Mouse (Mus musculus) heart, postnatal 4 days (tissue): ENCODE measurements around the gene Plcl1. TPM values are rescaled to one million over a fixed set of nuclear protein-coding genes. Genes with fewer than 3 reads are reported as not detected.

Source experiments
- DNase-seq: peaks from one replicate; pipeline ENCODE4 v3.0.0; 2021
- total RNA-seq, 2 experiments: library from RNA; stranded (reverse); gene quantifications; 2 replicates each; pipeline ENCODE4 v1.2.3; 2021

Plcl1 gene
- total RNA-seq, 2 experiments from 2014 or later, result 4.4 TPM

DNA sequence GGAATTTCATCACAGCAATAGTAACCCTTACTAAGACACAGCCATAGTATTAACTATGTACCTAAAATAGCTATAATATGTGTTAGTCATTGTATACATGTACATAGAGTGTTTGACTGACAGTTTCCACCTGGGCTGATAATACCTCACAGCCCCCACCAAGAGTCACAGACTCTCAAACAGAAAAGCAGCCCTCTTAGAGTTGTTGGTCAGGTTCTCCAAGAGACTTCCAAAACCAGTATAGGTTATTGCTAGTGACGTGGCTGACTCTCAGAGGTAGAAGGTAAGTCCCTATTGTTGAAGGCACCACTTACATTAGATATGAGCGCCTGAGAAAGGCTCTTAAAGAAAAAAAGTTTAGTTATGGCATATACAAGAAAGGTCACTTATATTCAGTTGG lies 120.0 kb downstream of the Plcl1 start:
- DNase-seq, result no peak

DNA sequence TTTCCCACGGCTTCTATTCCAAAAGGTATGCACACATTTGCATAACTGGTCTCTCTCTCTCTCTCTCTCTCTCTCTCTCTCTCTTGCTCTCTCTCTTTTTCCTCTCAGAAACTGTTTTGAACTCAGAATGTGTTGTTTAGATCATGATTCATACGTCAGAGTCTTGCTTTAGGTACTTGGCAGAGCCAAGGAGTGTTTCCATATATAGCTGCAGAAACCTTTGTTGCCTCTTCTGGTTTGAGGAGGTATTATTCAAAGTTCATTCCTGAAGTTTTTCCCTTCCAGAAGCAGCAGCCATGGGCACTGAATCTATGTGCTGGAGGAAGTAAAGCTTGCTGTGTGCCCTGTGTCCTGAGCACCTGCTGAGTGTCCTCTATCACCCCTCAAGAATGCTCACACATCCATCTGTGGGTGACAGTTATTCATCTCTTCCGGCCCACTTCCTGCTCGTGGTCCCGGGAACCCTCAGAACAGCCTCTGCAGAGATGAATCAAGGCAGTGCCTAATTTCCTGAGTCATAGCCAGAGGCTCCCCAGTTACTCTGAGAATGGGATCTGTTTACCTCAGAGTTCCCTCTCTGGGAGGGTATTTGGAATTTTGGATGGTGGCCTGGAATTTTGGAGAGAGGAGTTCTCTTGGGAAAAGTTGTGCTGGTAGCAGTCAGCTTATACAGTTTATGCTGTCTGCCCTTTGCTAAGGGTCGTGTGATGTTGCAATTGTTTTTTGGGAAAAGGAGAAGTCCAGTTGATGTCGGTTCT lies 123.0 kb downstream of the Plcl1 start:
- peak; percentile 13 for DNase-seq

DNA sequence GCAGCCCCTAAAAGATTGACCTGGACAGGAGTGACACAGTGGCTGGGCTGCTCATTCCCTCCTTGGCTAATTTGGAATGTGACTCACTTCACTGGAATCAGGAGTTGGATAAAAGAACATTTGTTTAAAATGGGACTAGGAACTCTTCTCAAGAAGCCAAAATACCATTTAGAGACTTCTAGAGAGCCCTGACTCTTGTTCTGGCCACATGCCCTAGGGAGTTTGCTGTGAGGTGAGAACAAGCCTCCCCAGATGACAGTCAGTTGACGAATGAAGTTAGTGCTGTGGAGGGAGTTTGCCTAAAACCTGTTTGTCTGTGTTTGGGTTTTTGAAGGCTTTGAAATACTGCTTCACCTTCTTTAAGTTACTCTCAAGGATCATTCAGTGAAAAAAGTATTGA lies 128.1 kb downstream of the Plcl1 start:
- no peak for DNase-seq

DNA sequence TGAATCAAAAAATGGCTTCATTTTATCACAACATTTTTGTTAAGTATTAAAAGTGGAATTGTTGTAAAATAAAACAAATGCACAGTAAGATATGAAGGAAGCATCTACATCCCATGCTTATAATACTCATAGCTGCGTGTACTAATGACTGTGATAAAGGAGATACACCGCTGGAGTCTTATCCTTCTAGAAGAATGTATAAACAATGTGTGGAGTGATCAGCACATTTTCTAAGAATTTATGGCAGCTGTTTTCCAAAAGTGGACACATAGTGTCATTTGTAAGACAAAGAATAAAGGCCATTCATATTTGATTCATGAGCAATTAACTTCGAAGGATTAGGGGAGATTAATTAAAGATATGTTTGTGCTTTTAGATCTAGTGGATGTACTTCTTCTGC lies 148.7 kb downstream of the Plcl1 start:
- no peak for DNase-seq

DNA sequence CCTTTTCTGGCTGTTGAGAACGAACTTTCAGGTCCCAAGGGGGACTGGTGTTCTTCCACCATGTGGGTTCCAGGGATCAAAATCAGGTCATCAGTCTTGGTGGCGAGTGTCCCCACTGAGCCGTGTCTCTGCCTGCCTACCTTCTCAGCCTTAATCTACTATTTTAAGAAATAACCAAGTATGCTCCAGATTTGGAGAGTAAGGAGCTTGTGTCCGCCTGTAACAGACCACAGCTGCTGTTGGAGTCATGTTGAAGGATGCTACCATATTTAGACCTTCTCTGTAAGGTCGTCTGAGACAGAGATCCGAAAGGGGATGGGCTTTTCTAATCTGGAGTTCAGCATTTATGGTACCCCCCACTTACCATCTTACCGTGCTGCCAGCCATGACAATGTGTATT lies 152.2 kb downstream of the Plcl1 start:
- no peak for DNase-seq

DNA sequence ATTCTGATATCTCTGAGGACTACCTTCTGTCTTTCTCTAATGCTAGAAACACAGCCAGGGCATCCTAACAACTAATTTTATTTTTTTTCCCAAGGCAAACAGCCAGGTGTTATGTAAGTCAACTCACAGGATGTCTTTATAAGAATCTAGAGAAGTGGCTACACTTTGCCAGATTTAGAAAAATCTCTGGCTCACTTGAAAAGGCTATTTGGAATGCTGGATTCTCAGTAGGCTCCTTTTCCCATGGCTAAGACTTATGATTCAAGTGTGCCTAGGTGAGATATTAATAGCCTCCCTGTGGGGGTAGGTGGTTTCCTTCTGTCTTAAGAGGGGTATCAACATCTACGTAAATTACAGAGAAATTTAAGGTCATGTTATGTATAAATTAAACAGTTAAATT lies 152.7 kb downstream of the Plcl1 start:
- DNase-seq, result no peak

DNA sequence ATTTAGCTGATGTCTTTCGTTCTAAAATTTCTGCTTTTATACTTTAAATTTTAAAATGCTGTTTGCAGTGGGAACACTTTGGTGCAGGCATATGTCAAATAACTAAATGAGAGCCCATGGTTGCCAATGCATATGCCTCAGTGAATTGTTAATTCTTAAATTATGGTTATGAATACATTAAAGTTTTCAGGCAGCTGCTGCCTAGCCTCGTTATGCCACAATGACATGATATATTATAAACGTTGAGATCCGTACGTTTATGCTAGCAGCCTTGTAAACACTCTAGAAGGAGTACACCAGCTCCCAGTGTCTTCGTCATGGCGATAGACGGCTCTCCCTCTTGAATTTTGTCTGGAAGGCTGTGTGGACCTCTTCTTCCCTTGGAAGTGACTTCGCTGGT lies 154.3 kb downstream of the Plcl1 start:
- no peak for DNase-seq

DNA sequence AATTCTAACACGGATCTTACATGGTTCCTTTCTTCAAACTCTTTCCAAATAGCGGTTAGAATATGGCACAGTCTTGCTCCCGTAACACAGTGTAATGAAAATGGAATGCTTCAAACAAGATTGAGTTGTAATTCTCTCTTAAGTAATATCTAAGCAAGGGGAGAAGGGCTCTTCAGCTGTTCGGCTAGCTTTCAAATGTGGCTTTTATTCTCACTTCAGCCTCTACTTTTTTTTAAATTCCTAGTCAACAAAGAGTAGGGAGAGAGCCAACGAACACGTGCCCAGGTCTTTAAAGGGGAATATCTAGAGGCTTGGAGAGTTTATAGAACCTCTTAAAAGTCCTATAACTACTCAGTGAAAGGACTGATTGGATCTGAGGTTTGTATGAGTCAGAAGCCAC lies 160.2 kb downstream of the Plcl1 start:
- DNase-seq, result no peak

DNA sequence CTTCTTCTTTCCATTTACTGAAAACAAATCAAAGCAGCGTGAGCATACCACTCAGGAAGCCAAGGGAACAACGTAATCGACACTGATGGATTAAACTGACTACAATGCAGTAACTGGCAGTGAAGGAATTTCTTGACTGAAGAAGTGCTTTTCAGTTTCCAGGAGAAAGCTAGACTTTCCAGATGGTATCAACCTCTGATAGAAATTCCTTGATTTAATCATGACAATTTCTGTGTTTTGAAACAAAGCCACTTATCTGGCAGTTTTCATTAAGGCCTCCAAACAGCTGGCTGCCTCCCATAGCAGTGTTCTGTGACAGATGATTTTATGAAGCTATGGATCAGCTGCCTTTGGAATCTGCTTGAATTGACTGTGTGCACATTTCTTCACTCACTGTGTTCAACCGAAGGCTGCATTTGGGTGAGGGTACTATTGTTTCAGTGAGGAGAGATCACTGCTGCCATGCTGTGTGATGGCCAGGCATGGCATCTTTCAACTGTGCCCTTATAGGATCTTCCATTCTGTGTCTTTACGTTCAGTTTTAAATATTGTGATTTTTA lies 162.2 kb downstream of the Plcl1 start:
- no peak for DNase-seq

DNA sequence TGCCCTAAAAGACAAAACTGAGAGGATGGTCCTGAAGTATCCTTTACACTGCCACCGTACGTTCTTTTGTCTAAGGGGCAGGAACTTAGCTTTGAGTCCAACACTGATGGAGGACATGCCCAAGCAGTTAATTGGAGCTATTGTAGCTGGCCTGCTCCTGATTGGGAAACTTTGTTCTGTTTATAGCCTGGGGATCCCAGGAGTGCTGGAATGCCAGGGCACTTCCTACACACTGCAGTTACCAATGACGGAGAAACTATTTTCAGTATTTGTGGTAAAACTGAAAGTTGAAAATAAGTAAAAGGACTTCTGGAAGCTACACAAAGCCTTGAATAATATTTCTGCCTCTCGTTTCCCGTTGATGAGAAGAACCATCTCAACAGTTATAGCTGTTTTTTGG lies 164.5 kb downstream of the Plcl1 start:
- DNase-seq, result no peak

DNA sequence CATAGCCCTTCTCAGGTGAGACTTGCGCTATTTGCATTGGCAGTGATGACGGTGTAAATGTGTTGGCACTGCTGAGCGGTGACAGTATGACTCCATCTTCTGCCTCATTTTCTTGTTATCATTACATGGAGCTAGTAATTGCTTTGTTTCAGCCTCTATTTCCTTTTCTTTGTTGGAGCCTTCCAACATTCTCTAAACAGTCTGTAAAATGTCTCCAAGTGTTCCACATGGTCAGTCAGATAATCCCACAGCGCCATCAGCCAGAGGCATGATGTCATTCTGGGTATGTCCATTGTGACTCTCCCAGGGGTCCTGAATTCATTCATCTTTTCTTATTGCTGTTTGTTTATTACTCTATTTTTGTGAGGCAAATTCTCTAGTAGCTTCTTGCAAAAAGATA lies 165.7 kb downstream of the Plcl1 start:
- DNase-seq, result no peak

DNA sequence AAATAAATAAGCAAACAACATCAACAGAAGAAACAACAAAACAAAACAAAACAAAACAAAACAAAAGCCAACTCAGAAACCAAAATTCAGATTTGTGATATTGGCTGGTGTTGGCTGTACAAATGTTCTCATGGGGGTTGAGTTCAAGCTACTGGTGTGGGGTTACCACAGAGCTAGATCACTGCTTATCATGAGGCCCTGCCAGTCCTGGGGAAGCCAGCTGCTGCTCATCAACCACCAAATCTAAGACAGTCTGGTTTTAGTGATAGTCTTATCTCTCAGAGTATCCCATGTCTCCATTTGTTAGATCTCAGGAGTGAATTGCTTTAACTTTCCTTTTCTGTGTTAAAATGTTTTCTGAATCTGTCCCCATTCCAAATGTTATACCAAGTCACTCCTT lies 166.5 kb downstream of the Plcl1 start:
- DNase-seq, result no peak

DNA sequence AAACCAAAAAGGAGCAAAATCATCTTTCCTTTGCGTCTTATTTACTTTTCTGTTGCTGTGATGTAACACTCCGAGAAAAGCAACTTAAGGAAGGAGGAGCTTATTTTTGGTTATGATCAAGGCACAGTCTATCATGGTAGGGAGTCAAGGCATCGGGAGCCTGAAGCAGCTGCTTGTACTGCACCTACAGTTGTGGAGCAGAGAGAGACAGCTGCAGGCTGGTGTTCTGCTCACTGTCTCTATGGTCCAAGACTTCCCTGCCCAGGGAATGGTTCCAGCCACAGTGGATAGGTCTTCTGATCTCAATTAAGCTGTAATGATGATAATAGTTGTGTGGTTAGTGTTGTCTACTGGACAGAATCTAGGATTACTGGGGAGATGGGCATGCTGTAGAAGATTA lies 166.9 kb downstream of the Plcl1 start:
- no peak for DNase-seq

DNA sequence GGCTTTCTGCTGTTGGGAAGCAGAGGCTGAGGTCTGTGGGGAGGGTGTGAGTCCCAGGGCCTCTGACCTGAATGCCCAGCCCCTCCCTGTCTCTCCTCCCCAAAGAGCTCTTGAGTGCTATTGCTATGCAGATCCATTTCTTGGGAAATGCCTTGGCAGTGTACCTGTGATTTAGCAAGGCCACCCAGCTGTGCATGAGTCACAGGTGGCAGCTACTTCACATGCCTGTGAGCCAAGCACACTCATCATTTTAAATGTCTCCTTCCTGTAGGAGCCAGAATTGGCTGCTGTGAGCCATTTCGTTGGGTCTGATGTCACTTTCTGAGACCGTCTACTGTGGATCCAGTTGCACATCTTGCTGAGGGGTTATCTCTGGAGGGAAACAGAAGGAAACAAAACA lies 170.2 kb downstream of the Plcl1 start:
- no peak for DNase-seq

DNA sequence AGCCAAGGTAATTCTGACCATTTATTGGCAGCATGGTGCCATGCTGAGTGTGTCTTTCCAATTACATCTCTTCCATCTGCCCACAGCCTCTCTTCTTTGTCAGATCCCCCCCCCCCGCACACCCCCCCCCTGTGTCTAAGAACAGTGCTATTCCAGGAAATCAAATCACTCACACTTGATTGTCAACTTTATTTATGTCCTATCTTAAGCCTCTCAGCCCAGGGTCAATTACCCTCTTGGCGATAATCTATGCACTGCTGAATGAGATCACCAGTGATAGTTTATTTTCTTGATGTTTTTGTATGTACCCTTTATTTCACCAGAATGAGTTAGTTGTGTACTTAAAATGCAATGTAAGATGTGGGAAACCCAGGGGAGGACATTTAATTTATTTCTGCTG lies 176.0 kb downstream of the Plcl1 start:
- no peak for DNase-seq

DNA sequence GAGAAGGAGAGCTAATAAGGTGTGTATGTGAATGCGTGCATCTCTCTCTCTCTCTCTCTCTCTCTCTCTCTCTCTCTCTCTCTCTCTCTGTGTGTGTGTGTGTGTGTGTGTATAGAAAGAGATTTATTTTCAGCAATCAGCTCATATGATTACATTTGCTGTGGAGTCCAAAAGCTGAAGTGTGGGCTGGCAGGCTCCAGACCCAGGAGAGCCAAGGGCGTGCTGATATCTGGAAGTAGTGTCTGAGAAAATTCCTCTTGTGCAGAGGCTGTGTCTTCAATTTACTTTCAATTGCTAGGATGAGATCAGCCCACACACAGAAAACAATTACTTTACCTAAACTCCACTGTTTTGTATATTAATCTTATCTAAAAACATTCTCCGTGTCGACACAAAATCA lies 179.7 kb downstream of the Plcl1 start:
- DNase-seq, result no peak

DNA sequence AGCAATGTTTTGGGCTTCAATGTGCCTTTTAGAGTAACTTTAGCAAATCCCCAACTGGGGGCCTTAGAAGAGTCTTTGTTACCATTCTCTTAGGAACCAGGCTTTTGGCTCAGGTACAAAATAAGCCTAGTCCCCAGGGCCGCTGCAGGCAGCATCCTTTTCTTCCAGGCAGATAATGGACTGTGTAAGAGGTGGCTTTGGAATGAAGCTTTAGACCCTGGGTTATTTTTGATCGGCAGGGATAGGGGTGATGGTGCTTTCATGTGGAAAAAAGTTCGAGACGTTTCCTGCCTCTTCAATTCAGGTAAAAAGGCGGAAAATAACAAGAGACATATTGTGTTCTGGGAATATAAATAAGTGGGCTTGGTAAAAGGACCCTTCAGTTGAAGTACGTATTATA lies 182.4 kb downstream of the Plcl1 start:
- DNase-seq, result no peak

DNA sequence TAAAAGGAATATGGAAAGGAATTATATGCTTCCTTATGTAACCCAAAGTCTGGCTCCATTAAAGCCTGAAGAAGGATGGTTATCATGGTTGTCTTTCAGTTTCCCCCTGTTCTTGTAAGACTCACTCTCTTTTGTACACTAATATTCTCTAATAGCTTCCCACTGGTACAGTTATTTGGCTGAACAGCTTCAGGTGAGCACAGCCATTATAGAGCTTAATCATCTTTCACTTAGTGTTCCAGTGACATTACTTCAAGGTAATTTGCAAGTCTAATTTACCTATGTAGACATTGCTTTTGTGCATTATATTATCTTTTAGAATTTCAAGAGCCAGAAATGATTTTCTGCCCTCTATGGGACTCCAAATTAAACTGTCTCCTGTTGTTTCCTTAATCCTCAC lies 184.3 kb downstream of the Plcl1 start:
- no peak for DNase-seq

DNA sequence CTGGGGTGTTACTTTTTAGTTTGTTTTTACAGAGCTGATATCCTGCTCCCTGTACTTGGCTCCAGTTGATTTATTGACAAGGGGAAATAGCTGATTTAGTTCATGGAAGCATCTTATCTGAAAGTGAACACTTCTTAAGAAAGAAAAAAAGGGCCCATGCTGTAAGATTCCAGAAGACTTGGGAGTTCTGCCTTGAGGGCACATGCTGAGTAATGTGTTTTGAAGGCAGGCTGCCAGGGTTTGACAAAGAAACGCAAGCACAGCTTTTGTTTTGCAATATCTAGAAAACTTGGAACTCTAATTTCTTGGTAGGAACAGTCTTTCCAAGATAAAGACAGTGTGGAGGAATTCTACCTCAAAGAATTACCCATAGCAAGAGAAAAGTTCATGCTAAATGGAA lies 194.8 kb downstream of the Plcl1 start:
- no peak for DNase-seq

DNA sequence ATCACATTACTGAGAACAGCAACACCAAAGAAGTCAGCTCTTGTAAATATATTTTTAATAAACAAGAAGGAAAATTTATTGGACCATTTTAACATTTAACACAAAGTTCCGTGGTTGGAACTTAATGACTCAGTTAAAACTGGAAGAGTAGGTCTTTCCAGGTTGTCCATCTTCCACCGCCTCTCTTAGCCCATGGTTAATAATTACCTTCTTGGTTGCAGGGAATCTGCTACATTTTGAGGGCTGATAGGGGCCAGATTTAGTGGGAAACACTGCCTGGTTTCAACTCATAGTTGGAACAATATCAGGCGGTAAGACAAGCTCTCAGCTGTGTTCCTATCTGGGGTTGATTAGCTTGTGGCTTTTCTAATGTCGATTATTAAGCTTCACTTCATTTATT lies 198.9 kb downstream of the Plcl1 start:
- no peak for DNase-seq

DNA sequence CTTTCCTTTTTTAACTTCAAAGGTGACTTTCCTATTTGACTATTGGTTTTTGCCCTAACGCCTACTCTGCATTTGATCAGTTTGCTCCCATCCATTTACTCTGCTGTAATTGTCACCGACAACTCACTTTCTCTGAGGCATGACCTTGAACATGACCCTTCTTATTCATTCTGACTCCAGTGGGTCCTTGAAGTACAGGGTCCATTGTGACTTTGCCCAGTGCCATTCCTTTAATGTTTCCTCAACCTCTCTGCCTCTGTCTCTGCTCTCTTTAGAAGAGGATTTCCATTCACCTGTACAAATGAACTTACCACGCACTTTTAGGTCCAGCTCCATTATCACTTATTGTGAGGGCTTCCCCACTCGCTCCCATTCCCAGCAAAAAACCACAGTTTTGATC lies 199.7 kb downstream of the Plcl1 start:
- no peak for DNase-seq

DNA sequence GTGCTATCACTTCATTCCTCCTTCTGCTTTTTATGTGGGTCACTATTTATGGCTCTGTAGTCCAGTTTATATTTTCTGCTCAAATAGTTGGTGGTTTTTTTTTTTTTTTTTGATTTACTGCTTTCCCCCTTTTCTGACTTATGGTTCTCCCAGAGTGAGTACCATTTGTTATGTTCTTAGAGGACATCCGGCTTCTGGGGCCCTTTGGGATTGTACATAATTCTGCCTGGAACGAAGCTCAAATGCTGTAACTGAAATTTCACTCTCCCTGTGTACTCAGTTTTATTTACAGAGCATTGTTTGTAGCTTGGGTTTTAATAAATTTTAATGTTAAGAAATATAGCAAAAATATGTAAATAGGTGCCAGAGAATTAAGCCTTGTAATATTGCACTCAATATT lies 200.2 kb downstream of the Plcl1 start:
- no peak for DNase-seq

DNA sequence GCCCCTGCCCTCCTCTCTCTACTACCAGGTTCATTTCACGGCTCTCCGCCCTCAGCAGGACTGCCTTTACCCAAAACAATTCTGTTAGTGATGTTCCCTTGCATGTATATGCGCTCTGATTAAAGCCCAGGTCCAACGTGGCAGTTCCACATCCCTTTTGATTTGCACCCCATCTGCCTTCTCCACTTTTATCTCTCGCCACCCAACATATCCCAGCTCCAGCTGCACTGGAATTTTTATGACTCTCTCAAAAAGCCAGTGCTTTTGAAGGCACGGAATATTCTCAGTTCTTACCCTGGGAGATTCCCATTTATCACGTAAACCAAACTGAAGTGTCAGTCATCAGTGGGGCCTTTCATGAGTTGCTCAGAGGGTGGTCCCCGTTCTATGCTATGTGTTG lies 200.7 kb downstream of the Plcl1 start:
- no peak for DNase-seq

DNA sequence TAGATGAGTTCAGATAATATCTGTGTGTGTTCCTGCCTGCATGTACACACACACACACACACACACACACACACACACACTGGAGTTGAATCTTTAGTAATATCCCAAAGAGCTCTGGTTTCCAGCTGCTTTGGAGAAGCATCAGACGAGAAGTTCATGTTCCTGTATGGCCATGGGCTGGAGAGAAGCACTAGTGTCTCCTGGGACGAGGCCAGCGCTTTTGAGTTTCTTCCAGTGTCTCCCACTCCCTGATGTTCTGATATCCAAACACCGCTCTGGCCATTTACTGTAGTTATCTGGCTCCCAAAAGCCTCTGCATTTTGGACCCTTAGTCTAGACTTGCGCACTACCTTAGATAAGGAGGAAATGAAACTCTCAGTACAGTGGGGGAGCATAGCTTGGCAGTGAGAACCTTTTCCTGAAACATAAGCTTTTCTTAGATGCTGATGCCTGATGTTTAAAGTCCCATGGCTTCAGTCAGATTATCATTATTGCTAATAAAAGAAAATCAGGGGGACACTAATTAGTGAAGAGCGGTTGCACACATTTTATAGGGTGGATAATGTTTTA lies 207.1 kb downstream of the Plcl1 start:
- DNase-seq, result peak; percentile 12

DNA sequence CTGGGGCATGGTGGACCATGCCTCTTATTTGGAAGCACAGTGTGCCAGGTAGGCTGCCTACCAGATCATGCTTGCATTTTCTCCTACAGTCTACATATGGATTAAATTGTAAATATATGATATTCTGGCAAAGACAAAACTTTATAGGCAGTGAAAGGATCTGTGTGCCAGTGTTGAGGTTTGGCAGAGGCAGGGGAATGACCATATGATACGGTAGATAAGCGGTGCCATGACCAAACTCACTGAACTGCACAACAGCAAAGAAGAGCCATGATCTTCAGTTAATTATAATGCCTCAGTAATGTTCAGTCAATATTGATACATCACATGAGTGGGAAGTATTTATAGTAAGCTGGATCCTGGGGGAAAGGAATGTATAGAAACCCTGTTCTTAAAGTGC lies 212.1 kb downstream of the Plcl1 start:
- no peak for DNase-seq
